Mouse (Mus musculus) forelimb bud, embryonic 11.5 days (tissue): ENCODE results near the gene Srp72.

Experiments used
- DNase-seq: peaks from one replicate; pipeline ENCODE4 v3.0.0-alpha.2; 2012; ENCODE audit warnings: low read depth, low spot score

The Srp72 gene

DNA sequence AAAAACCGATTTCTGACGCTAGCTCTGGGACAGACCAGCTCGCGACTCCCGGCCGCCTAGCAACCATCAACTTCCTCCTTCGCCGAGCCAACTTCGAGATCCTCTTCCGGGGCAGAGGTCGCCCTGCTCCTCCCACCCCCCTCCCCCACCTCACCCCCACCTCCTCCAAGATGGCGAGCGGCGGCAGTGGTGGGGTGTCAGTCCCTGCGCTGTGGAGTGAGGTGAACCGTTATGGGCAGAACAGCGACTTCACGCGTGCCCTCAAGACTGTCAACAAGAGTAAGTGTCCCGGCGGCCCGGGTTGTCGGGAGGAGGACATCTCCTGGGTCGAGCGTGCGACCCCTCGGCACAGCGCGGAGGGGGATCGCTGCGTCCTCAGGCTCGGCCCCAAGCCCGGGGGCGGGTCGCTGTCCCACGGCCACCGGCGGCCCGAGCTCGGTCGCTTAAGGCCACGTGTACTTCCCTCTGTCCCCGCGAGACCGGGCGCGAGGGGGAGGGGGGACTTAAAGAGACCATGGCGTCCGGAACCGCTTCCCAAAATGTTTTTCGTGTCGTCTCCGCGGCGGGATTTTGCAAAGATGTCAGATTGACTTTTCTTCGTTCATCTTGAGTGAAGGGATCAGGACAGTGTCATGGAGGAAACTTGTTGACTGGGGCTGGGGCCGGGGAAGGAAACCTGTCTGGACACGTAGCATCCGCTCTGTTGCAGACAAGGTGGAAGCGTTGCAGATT lies at the start of gene Srp72:
TSS of gene Srp72 (plus strand) at position 130 of the 732 bp plus-strand sequence.
- peak; percentile 89 for DNase-seq

DNA sequence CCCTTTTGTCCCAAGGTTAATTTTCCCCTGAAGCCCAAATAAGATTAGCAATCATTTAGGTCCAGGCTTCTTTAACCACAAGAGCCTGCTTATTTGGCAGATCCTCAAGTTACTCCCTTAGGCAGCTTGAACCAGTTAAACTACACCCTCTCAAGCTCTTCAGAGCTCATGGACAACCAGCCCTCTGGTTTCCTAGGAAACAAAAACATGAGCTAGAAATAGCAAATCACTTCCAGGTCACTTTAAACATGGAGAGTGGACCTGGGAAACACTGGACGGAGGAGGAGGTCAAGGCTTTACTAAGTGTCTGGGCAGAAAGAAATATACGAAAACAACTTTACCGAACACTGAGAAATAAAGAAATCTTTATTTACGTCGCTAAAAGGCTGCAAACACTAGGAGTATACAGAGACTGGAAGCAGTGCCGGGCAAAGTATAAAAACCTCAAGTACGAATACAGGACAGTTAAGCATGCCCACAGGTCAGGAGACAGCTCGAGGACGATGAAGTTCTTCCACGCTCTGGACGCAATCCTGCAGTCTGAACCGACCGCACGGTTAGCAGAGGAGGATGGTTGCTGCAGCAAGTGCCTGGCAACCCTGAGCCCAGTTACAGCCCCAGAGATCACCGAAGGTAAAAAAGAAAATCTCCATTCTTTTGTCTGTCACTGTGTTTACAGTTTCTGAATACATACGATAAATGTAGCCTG lies 46.2 kb upstream of the Srp72 start:
- DNase-seq, result peak; percentile 73

DNA sequence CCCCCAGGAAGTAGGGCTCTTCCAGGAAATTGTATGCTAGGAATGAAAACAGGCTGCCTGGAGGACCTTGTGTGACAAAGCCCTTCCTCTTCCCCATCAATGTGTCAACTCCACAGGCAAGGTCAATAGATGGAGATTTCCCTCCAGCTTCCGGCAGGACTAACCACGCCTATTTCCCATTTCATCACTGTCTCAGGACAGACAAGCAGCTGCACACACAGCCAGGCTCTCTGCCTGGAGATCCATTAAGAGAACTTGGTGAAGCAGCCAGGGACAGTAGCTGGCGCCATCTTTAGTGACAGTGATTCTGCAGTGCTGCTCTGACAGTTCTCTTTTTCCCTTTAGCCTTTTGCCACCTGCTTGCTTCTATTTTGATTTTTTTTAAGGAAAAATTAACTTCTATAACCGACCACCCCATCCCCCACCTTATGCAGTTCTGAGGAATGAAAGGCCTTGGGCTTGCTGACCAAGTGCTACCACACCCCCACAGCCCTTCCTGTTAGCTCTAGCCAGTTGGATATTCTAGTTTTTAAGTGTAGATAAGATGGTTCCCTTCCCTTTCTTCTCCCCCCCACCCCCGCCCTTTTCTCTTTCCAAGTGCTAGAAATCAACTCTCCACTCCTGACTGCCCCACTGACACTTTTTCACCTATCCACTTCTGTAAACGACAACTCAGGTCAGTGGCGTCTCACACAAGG lies 45.2 kb upstream of the Srp72 start:
- DNase-seq, result no peak

DNA sequence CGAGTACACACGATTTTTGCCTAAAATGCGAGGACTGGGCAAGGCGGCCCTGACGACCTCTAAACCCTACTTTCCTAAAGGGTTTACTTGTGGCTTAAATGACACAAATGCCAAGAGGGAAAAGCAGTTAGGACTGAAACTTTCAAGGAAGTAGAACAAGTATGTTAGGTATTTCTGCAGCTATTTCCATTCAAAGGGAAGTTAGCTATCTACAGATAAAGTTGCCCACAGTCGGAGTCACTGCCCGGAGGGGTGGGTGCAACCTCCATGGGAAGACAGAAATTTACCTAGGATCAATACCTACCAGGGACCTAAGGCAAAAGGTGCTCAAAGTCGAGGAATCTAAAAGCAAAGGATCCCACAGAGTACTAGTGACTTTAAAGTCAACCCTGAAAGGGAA lies 34.8 kb upstream of the Srp72 start:
- DNase-seq, result no peak

DNA sequence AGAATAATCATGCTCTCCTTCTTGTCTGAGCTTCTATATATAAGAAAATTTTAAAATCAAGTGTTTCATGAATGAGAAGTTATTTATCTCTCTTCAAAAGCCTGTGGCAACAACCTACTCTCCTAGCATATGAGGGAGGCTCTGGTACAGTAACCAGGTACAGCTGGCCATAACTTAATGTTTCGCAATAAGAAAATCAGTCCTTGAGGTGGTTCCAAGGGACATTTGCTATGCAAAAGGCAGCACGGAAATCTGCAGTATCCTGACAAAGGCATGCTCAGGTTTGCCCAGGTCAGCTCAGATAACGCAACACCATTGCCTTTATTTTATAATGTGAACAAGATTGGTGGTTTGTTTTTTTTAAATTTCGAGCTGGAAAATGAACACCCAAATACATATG lies 32.5 kb upstream of the Srp72 start:
- no peak for DNase-seq

DNA sequence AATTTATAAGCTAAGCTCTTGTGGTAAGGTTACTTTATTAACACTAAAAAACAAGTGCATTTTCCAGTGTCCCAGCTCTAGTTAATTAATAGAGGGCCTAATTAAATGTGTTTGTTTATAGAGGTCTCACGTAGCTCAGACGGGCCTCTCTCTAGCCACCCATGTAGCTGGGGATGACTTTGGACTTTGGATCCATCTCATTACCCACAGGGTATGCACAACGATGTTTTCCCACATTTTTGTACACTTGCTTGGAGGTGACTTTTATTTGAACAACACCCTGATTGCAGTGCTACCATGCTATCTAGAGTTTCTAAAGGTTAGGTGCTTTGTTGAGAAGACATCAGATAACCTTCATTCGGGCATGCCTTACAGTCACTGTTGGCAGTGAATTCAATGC lies 32.0 kb upstream of the Srp72 start:
- DNase-seq, result no peak

- DNase-seq, result no peak
Observed at GRCm38 (mm10) chr5:76944965-76945677, 29.4 kb upstream of the Srp72 start.

DNA sequence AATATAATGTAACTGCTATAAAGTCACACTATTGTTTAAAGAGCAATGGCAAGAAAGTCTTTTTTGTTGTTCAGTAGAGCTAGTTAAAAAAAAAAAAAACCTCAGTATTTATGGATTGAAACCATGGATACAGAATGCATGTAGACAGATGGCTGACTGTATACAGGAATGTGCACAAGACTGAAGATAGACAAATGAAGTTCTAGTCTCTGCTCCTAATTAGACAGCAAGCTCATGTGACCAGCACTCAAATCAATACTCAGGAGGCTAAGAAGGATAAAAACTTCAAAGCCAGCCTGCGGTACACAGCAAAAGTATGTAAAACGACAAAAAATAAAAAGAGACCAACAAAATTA lies 28.8 kb upstream of the Srp72 start:
- no peak for DNase-seq

GRCm38 (mm10) chr5:76947142-76947541 lies 27.3 kb upstream of the Srp72 start:
- DNase-seq, result no peak

- DNase-seq, result no peak
Observed at GRCm38 (mm10) chr5:76947758-76948157, 26.7 kb upstream of the Srp72 start.

GRCm38 (mm10) chr5:76950343-76951105 lies 24.0 kb upstream of the Srp72 start:
- no peak for DNase-seq

DNA sequence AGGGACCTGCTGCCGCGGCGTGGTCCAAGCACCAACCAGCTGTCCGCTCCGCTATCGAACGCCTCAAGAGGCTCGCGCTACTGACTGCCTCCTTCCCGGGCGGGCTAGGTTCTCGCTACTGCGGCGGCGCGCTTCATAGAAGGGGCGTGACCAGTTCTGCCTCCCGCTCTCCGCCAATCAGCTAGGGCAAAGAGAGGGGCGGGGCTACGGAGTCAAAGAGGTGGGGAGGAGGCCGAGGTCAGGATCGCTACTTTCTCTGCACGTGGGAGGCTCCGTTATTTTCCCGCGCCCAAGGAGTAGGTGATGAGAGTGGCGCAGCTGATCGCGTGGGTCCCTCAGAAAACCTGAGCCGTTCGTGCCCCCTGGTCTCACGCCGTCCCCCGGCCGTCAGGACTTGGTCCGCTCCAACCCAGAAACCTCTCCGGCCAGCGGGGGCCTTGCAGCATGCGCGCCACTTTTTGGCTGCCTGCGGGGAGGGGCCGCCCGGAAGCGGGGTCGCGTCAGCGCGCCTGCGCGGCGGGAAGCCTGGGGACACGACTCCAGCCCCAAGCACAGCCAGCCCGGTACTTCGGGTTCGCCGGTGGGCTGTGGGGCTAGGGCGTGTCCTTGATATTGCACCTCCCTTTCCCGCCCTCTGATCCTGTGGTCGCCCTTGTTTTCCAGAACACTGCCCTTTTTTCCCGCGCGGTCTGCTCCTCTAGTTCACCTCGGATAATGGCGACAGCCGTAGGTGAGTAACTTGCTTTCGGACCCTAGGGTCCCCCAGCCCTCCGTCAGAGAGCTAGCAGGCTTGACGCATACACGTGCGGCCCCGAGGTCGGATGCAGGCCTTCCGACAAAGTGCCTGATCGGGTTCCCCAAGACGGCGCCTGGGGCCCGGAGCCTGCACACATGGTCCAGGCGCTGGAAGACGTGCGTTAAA lies 23.1 kb upstream of the Srp72 start, which contains the start of the genes Paics and Ppat:
TSS of gene Paics (plus strand) at position 202 of the 922 bp plus-strand sequence.
TSS of gene Ppat (minus strand) at position 473 of the 922 bp plus-strand sequence.
- DNase-seq, result peak; percentile 98

- DNase-seq, result no peak
Observed at GRCm38 (mm10) chr5:76952112-76953040, 22.1 kb upstream of the Srp72 start.

DNA sequence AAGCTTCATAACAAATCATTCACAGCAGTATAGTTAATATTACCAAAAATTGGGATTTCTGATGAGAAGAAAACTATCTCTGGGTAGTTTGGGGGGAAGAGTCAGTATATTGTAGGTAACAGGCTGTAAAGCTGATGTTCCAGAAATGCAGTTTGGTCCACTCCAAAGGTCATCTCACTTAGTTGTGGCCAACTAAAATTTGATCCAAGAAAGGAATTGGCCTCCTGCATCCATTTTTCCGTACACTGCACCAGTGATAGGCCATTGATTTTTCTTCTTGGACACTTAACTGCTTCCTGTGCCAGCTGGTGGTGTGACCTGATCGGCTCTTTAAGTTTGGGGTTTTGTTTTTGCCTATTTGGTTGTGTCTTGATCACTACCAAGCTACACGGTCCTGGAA lies 20.7 kb upstream of the Srp72 start:
- DNase-seq, result no peak

- no peak for DNase-seq
Observed at GRCm38 (mm10) chr5:76954271-76954900, 20.1 kb upstream of the Srp72 start.

DNA sequence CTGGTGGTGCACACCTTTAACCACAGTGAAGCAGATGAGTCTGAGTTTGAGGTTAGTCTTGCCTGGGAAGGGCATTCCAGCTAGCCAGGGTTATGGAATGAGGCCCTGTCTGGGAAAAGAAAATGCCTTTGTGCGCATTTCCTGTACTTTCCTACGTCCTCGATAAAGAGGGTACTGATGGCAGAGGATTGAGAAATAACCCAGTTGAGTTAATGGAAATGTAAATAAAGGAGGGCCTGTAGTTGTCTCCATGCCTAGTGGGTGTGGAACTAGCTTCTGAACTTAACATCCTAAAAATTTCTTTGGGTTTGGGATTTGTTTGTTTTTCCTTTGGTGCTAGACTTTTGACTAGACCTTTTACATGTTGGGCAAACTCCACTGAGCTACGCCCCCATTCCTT lies 19.0 kb upstream of the Srp72 start:
- no peak for DNase-seq

DNA sequence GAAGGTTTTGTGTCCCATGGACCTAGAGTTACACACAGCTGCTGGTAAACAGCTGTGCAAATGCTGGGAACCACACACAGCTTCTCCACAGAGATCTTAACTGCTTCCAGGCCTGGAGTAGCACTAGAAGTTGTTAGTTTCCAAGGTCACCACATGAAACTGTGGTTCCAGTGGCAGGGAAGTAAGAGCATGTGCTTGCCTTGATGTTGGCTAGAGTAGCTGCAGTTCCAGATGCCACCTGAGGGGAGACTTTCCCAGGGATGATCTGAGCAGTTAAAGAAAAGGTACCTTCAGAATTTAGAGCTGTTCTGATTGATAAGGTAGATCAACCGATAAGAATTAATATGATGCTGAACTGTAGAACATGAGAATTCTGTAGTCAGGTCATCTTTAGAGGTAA lies 16.5 kb upstream of the Srp72 start:
- DNase-seq, result no peak

DNA sequence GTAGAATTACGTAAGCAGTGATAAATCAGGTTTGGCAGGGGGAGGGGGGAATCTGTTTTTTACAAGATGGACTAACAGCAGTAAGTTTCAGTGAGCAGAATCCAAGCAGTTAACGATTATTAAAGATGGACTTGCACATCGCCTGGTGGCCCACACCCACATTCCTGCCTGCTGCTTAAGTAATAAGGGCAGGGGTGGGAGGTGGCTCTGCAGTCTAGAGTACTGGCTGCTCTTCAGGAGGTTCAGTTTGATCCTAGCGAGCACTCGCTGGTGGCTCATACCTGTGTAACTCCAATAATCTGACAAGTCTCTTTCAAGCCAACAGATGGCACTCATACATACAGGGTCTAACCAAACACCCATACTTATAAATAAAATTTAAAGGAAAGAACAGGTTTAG lies 14.9 kb upstream of the Srp72 start:
- DNase-seq, result no peak

GRCm38 (mm10) chr5:76962545-76962944 lies 11.9 kb upstream of the Srp72 start:
- no peak for DNase-seq
